Mouse (Mus musculus) limb, embryonic 15.5 days (tissue): ENCODE results near the gene BC024978. TPM values are rescaled to one million over a fixed set of nuclear protein-coding genes. Genes with fewer than 3 reads are reported as not detected.

Source experiments
- ATAC-seq: fragments of 200-750 bp; cut with Nextera tagmentation; 2 replicates; pipeline ENCODE4 v1.8.0; 2017; ENCODE audit warnings: low read depth, moderate TSS enrichment; ENCODE audit not compliant: insufficient number of reproducible peaks, low FRiP score, low TSS enrichment
- H3K27ac ChIP-seq: fragments of 300-500 bp; sonication (generic); 2 replicates; pipeline ENCODE4 v1.5.1; 2015; ENCODE audit warnings: moderate library complexity, mild to moderate bottlenecking, inconsistent platforms
- H3K27me3 ChIP-seq: fragments of 300-500 bp; sonication (generic); 2 replicates; pipeline ENCODE4 v1.6.1; 2015; ENCODE audit warnings: inconsistent platforms
- H3K36me3 ChIP-seq: fragments of 300-500 bp; sonication (generic); 2 replicates; pipeline ENCODE4 v1.6.1; 2015; ENCODE audit warnings: inconsistent platforms
- H3K4me1 ChIP-seq: fragments of 300-500 bp; sonication (generic); 2 replicates; pipeline ENCODE4 v1.6.1; 2015; ENCODE audit warnings: inconsistent platforms
- H3K4me2 ChIP-seq: fragments of 300-500 bp; sonication (generic); 2 replicates; pipeline ENCODE4 v1.6.1; 2015; ENCODE audit warnings: mild to moderate bottlenecking, inconsistent platforms
- H3K4me3 ChIP-seq: fragments of 300-500 bp; sonication (generic); 2 replicates; pipeline ENCODE4 v1.5.1; 2015; ENCODE audit warnings: mild to moderate bottlenecking, inconsistent platforms
- H3K9ac ChIP-seq: fragments of 300-500 bp; sonication (generic); 2 replicates; pipeline ENCODE4 v1.6.1; 2015; ENCODE audit warnings: inconsistent platforms
- H3K9me3 ChIP-seq: fragments of 300-500 bp; sonication (generic); 2 replicates; pipeline ENCODE4 v1.6.1; 2016; ENCODE audit warnings: inconsistent platforms
- WGBS: fragments of 180-500 bp; shearing (Covaris S2); methylation state at CpG from one replicate; pipeline ENCODE4 v1.1.7; 2015; 5-methylcytosine and 5-hydroxymethylcytosine counted together
- microRNA counts: library from miRNA; unstranded; fragments of <30 nt; microRNA quantifications from one replicate; lab custom pipeline; 2016
- microRNA-seq: library from miRNA; unstranded; fragments of <30 nt; microRNA quantifications from one replicate; pipeline ENCODE4, GENCODE M21; 2016
- polyA plus RNA-seq: library from polyadenylated mRNA; unstranded; fragments of >200 nt; fragmentation: Nextera tagmentation; extraction: Ambion mirVana; gene quantifications from 2 replicates; pipeline ENCODE4 v1.2.1, GENCODE M21; 2015

The BC024978 gene
- polyA plus RNA-seq, 1 experiment from 2014 or later: 3.4 TPM

GRCm38 (mm10) chr7:27251946-27252345, 56.4 kb downstream of the BC024978 start:
- peaks cover 13% of the 10 kb centered on the region for H3K4me1 ChIP-seq
- peaks cover 41% of the 10 kb centered on the region for H3K36me3 ChIP-seq
- H3K27ac ChIP-seq: no peak overlapping the region
- H3K9ac ChIP-seq: no peak overlapping the region
- 81% methylated on average over 6 of the region's 6 CpGs for WGBS
- no peak overlapping the region for H3K4me3 ChIP-seq
- no peaks in the 10 kb centered on the region for H3K27me3 ChIP-seq
- H3K9me3 ChIP-seq: no peaks in the 10 kb centered on the region
- H3K4me2 ChIP-seq: no peak overlapping the region
- ATAC-seq: no peak

- no peak overlapping the region for H3K4me2 ChIP-seq
- H3K9ac ChIP-seq: no peak overlapping the region
- no peak for ATAC-seq
- no peak overlapping the region for H3K4me3 ChIP-seq
- 63% methylated on average over 3 of the region's 3 CpGs for WGBS
- no peak overlapping the region for H3K27ac ChIP-seq
- H3K9me3 ChIP-seq: no peaks in the 10 kb centered on the region
- no peaks in the 10 kb centered on the region for H3K27me3 ChIP-seq
- H3K4me1 ChIP-seq: peaks cover 29% of the 10 kb centered on the region
- H3K36me3 ChIP-seq: peaks cover 33% of the 10 kb centered on the region
Measured at GRCm38 (mm10) chr7:27255721-27256120, 60.1 kb downstream of the BC024978 start.

DNA sequence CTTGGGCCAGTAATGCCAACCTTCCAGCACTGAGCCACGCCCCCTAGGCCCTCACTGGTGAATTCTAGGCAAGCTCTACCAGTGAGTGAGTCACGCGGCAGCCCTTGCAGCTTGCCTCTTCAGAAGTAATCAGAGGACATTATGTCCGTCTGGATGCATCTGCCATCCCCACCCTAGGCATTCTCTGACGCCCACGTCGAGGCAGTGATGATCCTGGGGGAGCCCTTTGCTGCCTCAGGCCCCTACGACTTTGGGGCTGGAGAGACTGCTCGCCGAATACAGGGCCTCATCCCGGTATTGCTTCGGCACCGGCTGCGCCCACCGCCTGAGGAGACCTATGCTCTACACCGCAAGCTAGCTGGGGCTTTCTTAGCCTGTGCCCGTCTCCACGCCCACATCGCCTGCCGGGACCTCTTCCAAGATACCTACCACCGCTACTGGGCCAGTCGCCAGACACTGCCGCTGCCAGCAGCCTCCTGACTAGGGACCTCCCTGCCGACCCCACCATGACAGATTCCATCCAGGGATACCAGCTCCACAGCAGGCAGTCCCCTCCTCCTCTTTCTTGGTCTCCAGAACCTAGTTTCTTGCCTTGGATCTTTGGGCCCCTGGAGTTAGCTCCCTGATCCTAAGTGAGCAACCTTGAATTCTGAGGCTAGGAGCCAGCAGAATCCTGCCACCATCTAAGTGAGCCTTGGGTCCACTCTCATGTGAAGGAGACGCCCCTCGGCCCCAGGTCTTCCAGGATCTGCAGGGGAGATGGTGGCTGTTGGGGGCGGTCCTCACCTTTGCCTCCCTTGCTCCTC, 61.7 kb downstream of the BC024978 start:
- H3K9ac ChIP-seq: 0 out of 2 replicates have a peak overlapping the region, but pooled peaks have one; percentile 17
- 9% methylated on average over 27 of the region's 27 CpGs for whole genome bisulfite sequencing
- peaks cover 31% of the 10 kb centered on the region for H3K4me1 ChIP-seq
- H3K4me3 ChIP-seq: peak overlapping the region; percentile 83
- peaks cover 29% of the 10 kb centered on the region for H3K36me3 ChIP-seq
- H3K4me2 ChIP-seq: peak overlapping the region; percentile 80
- ATAC-seq: 0 out of 2 replicates have a peak, but pooled peaks have one; percentile 0
- H3K9me3 ChIP-seq: no peaks in the 10 kb centered on the region
- no peaks in the 10 kb centered on the region for H3K27me3 ChIP-seq
- H3K27ac ChIP-seq: peak overlapping the region; percentile 97

DNA sequence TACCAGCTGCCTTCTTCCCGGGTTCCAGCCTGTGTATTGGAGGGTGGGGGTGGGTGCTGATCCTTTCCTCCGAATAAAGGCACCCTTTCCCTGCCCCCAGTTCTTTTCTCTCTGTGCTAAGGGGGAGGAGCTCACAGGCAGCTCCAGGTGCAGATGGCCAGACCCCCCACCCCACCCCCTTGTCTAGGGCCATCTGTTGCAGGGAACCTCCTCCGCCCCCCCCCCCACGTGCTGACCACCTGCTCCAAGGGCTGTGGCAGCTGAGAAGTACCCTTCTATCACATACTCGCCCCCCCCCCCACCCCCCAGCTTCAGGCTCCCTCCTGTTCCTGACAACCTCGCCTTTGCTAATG, 62.2 kb downstream of the BC024978 start:
- peaks cover 32% of the 10 kb centered on the region for H3K36me3 ChIP-seq
- no peak overlapping the region for H3K9ac ChIP-seq
- WGBS: 1% methylated on average over 5 of the region's 6 CpGs
- H3K4me3 ChIP-seq: peak overlapping the region; percentile 83
- H3K4me2 ChIP-seq: peak overlapping the region; percentile 80
- peak overlapping the region; percentile 97 for H3K27ac ChIP-seq
- H3K27me3 ChIP-seq: no peaks in the 10 kb centered on the region
- peaks cover 30% of the 10 kb centered on the region for H3K4me1 ChIP-seq
- no peaks in the 10 kb centered on the region for H3K9me3 ChIP-seq
- peak; percentile 9; the same call in 1 of the 2 replicates for ATAC-seq

DNA sequence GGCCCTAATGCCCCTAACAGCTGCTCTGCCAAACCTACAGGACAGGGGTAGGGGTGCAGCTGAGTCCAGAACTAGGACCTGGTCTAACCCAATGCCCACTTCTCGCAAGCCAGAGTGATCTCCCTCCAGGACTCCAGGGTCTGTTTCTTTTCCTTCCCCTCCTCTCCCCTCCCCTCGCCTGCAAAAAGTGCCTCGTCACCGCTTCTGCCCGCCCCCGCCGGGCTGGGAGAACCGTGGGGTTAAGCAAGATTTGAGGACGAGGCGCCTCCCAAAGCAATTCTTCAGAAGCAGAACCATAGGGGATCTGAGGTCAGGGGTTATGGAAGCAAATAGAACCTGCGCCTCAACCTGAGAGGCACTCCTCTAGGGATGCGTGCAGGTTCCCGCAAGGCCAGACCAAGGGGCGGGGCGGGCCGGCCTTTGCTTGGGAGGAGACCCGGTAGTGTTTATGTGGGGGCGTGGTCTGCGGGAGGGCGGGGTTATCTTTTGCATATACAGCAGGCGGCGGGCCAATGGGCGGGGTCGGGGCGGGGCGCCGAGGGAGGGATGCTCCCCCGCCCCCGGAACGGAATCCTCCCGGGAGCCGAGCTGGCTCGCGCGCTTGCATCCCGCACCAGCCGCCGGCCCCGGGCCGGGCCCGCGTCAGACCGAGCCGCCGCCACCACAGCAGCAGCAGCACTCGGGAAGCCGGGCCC, 62.8 kb downstream of the BC024978 start, which contains the start of gene Numbl:
Numbl (plus strand) TSS at position 229 of the 695 bp plus-strand sequence.
- H3K27ac ChIP-seq: peak within 1 kb of the TSS; percentile 97
- peak; percentile 75 for ATAC-seq
- H3K27me3 ChIP-seq: no peaks in the 10 kb centered on the region
- H3K4me1 ChIP-seq: peaks cover 29% of the 10 kb centered on the region
- peak within 1 kb of the TSS; percentile 80 for H3K4me2 ChIP-seq
- WGBS: 1% methylated on average over 38 of the region's 47 CpGs
- peak within 1 kb of the TSS; percentile 83 for H3K4me3 ChIP-seq
- no peaks in the 10 kb centered on the region for H3K9me3 ChIP-seq
- peak within 1 kb of the TSS; percentile 95 for H3K9ac ChIP-seq
- peaks cover 32% of the 10 kb centered on the region for H3K36me3 ChIP-seq

GRCm38 (mm10) chr7:27259271-27259721, 63.7 kb downstream of the BC024978 start:
- no peaks in the 10 kb centered on the region for H3K27me3 ChIP-seq
- peak overlapping the region; percentile 80 for H3K4me2 ChIP-seq
- H3K9ac ChIP-seq: peak overlapping the region; percentile 95
- H3K4me3 ChIP-seq: peak overlapping the region; percentile 83
- no peak for ATAC-seq
- no peaks in the 10 kb centered on the region for H3K9me3 ChIP-seq
- peaks cover 29% of the 10 kb centered on the region for H3K4me1 ChIP-seq
- 1% methylated on average over 9 of the region's 9 CpGs for WGBS
- peaks cover 36% of the 10 kb centered on the region for H3K36me3 ChIP-seq
- peak overlapping the region; percentile 97 for H3K27ac ChIP-seq

- 23% methylated on average over 5 of the region's 5 CpGs for WGBS
- peak overlapping the region; percentile 80 for H3K4me2 ChIP-seq
- peak overlapping the region; percentile 83 for H3K4me3 ChIP-seq
- no peak for ATAC-seq
- H3K36me3 ChIP-seq: peaks cover 36% of the 10 kb centered on the region
- peaks cover 29% of the 10 kb centered on the region for H3K4me1 ChIP-seq
- peak overlapping the region; percentile 95 for H3K9ac ChIP-seq
- H3K27ac ChIP-seq: peak overlapping the region; percentile 97
- H3K27me3 ChIP-seq: no peaks in the 10 kb centered on the region
- H3K9me3 ChIP-seq: no peaks in the 10 kb centered on the region
Measured at GRCm38 (mm10) chr7:27259771-27260170, 64.2 kb downstream of the BC024978 start.

MicroRNAs encoded within 50 kb of the gene (microRNA counts, 519-probe panel; counts per million panel counts)
- not detected for microRNA mmu-miR-1191 (lab: Ali Mortazavi, UCI)

Small RNA genes within 50 kb of the gene (microRNA-seq; reads per million reads assigned to microRNA genes)
- gene Mir1191: 3.3 reads per million, percentile 9 among the genes with 10 or more reads in this experiment
- not detected for gene Mir3101

Other genes starting within 250 kb of the BC024978 start
- gene Cyp2a12, start 166.7 kb upstream of the BC024978 start, polyA plus RNA-seq: not detected in 2 replicates
- 0.42 and 0.45 TPM in 2 replicates for gene Cyp2f2, start 75.9 kb upstream of the BC024978 start, polyA plus RNA-seq
- gene Cyp2t4, start 42.1 kb upstream of the BC024978 start, polyA plus RNA-seq: 0.09 TPM in 1 of 2 replicates, not detected in the other
- gene Egln2, start 29.0 kb upstream of the BC024978 start, polyA plus RNA-seq: 74.5 and 78.3 TPM in 2 replicates
- gene Rab4b, start 16.9 kb upstream of the BC024978 start, polyA plus RNA-seq: 70.5 and 73.3 TPM in 2 replicates
- 0.90 and 1.2 TPM in 2 replicates for gene Gm21983, start 14.7 kb upstream of the BC024978 start, polyA plus RNA-seq
- 127 and 146 TPM in 2 replicates for gene Mia, start 14.6 kb upstream of the BC024978 start, polyA plus RNA-seq
- gene Snrpa, start 490 bp downstream of the BC024978 start, polyA plus RNA-seq: 215 and 227 TPM in 2 replicates
- gene Itpkc, start 32.9 kb downstream of the BC024978 start, polyA plus RNA-seq: 11.6 and 12.1 TPM in 2 replicates
- 21.0 and 22.3 TPM in 2 replicates for gene Coq8b, start 37.2 kb downstream of the BC024978 start, polyA plus RNA-seq
- 38.9 and 41.7 TPM in 2 replicates for gene Numbl, start 62.7 kb downstream of the BC024978 start, polyA plus RNA-seq
- 66.0 and 74.2 TPM in 2 replicates for gene Ltbp4, start 141.9 kb downstream of the BC024978 start, polyA plus RNA-seq
- 33.6 and 36.4 TPM in 2 replicates for gene Shkbp1, start 160.2 kb downstream of the BC024978 start, polyA plus RNA-seq
- gene Gm20479, start 161.6 kb downstream of the BC024978 start, polyA plus RNA-seq: 0.31 and 0.67 TPM in 2 replicates